Mouse (Mus musculus): ENCODE results near the gene Tmem214.

Gene Tmem214

GRCm38 (mm10) chr5:30915456-30915855 lies 47.6 kb downstream of the Tmem214 start:
- in situ Hi-C loops (cut with MboI): no loop called here

- in situ Hi-C loops (cut with MboI): no loop called here
Observed at GRCm38 (mm10) chr5:30915974-30916433, 48.2 kb downstream of the Tmem214 start.

- in situ Hi-C loops (cut with MboI): no loop called here
Observed at GRCm38 (mm10) chr5:30916841-30917240, 49.0 kb downstream of the Tmem214 start.

- in situ Hi-C loops (cut with MboI): no loop called here
Observed at GRCm38 (mm10) chr5:30917348-30917747, 49.5 kb downstream of the Tmem214 start.

GRCm38 (mm10) chr5:30917891-30918670 lies 50.3 kb downstream of the Tmem214 start:
- in situ Hi-C loops (cut with MboI): no loop called here

- in situ Hi-C loops (cut with MboI): no loop called here
Observed at GRCm38 (mm10) chr5:30918691-30919090, 50.9 kb downstream of the Tmem214 start.

- in situ Hi-C loops (cut with MboI): no loop called here
Observed at GRCm38 (mm10) chr5:30919831-30920614, 52.2 kb downstream of the Tmem214 start.

GRCm38 (mm10) chr5:30920621-30921020 lies 52.8 kb downstream of the Tmem214 start:
- in situ Hi-C loops (cut with MboI): no loop called here

GRCm38 (mm10) chr5:30921256-30922033 lies 53.6 kb downstream of the Tmem214 start, which contains the start of gene Khk:
Gene Khk (plus strand): TSS chr5:30921431.
- in situ Hi-C loops (cut with MboI): no loop called here

- in situ Hi-C loops (cut with MboI): no loop called here
Observed at GRCm38 (mm10) chr5:30922581-30923041, 54.8 kb downstream of the Tmem214 start.

GRCm38 (mm10) chr5:30923119-30923518 lies 55.3 kb downstream of the Tmem214 start:
- in situ Hi-C loops (cut with MboI): no loop called here

GRCm38 (mm10) chr5:30924614-30925013 lies 56.8 kb downstream of the Tmem214 start:
- in situ Hi-C loops (cut with MboI): no loop called here

- in situ Hi-C loops (cut with MboI): no loop called here
Observed at GRCm38 (mm10) chr5:30925217-30925616, 57.4 kb downstream of the Tmem214 start.

GRCm38 (mm10) chr5:30926073-30926472 lies 58.3 kb downstream of the Tmem214 start:
- in situ Hi-C loops (cut with MboI): no loop called here

GRCm38 (mm10) chr5:30927945-30928529 lies 60.2 kb downstream of the Tmem214 start:
- in situ Hi-C loops (cut with MboI): no loop called here

Data from mature B cell (primary cell).